Mouse (Mus musculus): ENCODE measurements at regions not wholly inside any gene's neighbourhood (a gene's known extent, or its start where the extent isn't known, plus 50 kb on each side); places are given as distances from the start of the nearest gene placed in this dataset.

DNA sequence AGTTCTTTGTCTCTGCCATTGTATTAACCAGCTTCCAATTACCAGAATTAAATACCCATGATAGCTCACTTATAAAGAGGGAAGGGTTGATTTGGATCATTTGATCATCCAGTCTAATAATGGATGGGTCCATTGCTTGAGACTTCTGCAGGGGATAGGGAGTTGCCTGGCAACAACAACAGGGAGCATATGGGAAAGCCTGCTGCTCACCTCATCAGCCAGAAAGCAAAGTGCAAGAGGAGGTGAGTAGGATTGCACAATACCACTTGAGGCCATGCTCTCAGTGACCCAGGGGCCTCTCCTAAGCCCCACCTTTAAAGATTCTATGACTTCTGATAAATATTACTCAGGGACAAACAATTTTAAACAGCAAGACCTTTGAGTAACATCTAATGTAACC is 348.9 kb upstream of the Sphkap start:
- TF ChIP-seq POLR2A (IDR thresholded peaks at IDR 0.05; ENCODE audit: borderline replicate concordance, extremely low read depth, low read depth, low read length) (no peak), CTCF (IDR thresholded peaks at IDR 0.05; ENCODE audit: insufficient read depth, low read length) (no peak)
